Mouse (Mus musculus) kidney, postnatal 10 days (tissue): Measurements from ENCODE around the gene Spsb2.
"Not testable (repeated sequence)": the region's sequence is repeated elsewhere in the genome, so short reads cannot be mapped to it uniquely, and the experiment has no call there.

Experiments used
- DNase-seq: peaks from one replicate; pipeline ENCODE4 v3.0.0; 2021; ENCODE audit warnings: mixed read lengths

Gene Spsb2

GRCm38 (mm10) chr6:124803691-124804090 lies 4.8 kb upstream of the Spsb2 start:
- DNase-seq, result not testable (repeated sequence)

- no peak for DNase-seq
Measured at GRCm38 (mm10) chr6:124804341-124804740, 4.1 kb upstream of the Spsb2 start.

GRCm38 (mm10) chr6:124805341-124806321 lies 2.8 kb upstream of the Spsb2 start:
- peak; percentile 98 for DNase-seq

- no peak for DNase-seq
Measured at GRCm38 (mm10) chr6:124806446-124807140, 1.9 kb upstream of the Spsb2 start.

- DNase-seq, result no peak
Measured at GRCm38 (mm10) chr6:124807366-124807765, 1.1 kb upstream of the Spsb2 start.

- no peak for DNase-seq
Measured at GRCm38 (mm10) chr6:124807986-124808357, 489 bp upstream of the Spsb2 start.

GRCm38 (mm10) chr6:124809052-124809774 lies 752 bp downstream of the Spsb2 start:
- peak; percentile 92 for DNase-seq

- DNase-seq, result no peak
Measured at GRCm38 (mm10) chr6:124809775-124810538, 1.5 kb downstream of the Spsb2 start.

- DNase-seq, result not testable (repeated sequence)
Measured at GRCm38 (mm10) chr6:124810566-124811402, 2.3 kb downstream of the Spsb2 start.

- no peak for DNase-seq
Measured at GRCm38 (mm10) chr6:124811403-124811665, 2.9 kb downstream of the Spsb2 start.

GRCm38 (mm10) chr6:124811701-124812560 lies 3.5 kb downstream of the Spsb2 start:
- no peak for DNase-seq

- no peak for DNase-seq
Measured at GRCm38 (mm10) chr6:124812848-124813247, 4.4 kb downstream of the Spsb2 start.

GRCm38 (mm10) chr6:124813496-124813895 lies 5.0 kb downstream of the Spsb2 start:
- DNase-seq, result peak; percentile 79

GRCm38 (mm10) chr6:124813933-124814332 lies 5.5 kb downstream of the Spsb2 start, which contains the start of gene Tpi1:
TSS of gene Tpi1 (minus strand) at chr6:124814296.
- peak; percentile 94 for DNase-seq

GRCm38 (mm10) chr6:124814448-124814847 lies 6.0 kb downstream of the Spsb2 start:
- peak; percentile 58 for DNase-seq

- DNase-seq, result no peak
Measured at GRCm38 (mm10) chr6:124814858-124815774, 6.7 kb downstream of the Spsb2 start.

GRCm38 (mm10) chr6:124816611-124817010 lies 8.2 kb downstream of the Spsb2 start:
- DNase-seq, result no peak

GRCm38 (mm10) chr6:124817125-124817524 lies 8.7 kb downstream of the Spsb2 start:
- no peak for DNase-seq

GRCm38 (mm10) chr6:124817563-124817962 lies 9.1 kb downstream of the Spsb2 start:
- DNase-seq, result no peak
